Mouse (Mus musculus) G1E (cell line): ENCODE data around the gene Optc.

ENCODE experiments used
- CTCF ChIP-seq: IDR thresholded peaks from 2 replicates; pipeline ENCODE4 v1.5.1; 2012; ENCODE audit warnings: low read depth, low read length, inconsistent platforms, mixed read lengths
- POLR2AphosphoS5 ChIP-seq: IDR thresholded peaks from 2 replicates; pipeline ENCODE4 v1.6.1; 2012; ENCODE audit warnings: low read depth, low read length, inconsistent platforms; ENCODE audit not compliant: insufficient replicate concordance
- TAL1 ChIP-seq: conservative IDR thresholded peaks from 2 replicates; pipeline ENCODE4 v1.6.1; 2012; ENCODE audit warnings: low read depth, low read length, inconsistent platforms, mixed read lengths

DNA sequence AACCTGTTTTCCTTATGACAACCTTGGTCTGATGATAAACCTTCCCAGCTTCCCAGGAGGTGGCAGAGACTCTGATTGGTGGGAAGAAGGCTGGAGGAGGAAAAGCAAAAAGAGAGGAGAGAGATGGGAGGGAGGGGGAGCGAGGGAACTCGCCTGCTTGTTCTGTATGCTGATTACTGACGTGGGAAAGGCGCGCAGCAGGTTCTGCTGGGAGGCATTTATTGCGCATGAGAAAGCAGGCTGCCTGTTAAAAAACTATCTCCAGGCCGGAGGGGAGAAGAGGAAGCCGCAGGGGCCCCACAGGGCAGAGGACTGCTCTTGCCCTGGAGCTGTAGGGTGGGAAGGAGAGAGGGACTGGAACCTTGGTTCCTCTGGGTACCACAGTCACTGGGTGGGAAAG is 20.8 kb downstream of the Optc start:
- TF ChIP-seq CTCF (no peak), TAL1 (no peak), POLR2AphosphoS5 (no peak)
